Mouse (Mus musculus) embryonic facial prominence, embryonic 11.5 days (tissue): Measurements from ENCODE around the gene Aes. TPM values are rescaled to one million over a fixed set of nuclear protein-coding genes. Genes with fewer than 3 reads are reported as not detected.

ENCODE experiments used
- ATAC-seq: fragments of 200-750 bp; cut with Nextera tagmentation; replicated peaks from 2 replicates; pipeline ENCODE4 v1.8.0; 2017; ENCODE audit warnings: low read depth; ENCODE audit not compliant: insufficient number of reproducible peaks, low FRiP score, low TSS enrichment
- DNase-seq: peaks from one replicate; pipeline ENCODE4 v3.0.0-alpha.2; 2015; ENCODE audit warnings: low spot score
- H3K27ac ChIP-seq: fragments of 300-500 bp; sonication (generic); replicated peaks from 2 replicates; pipeline ENCODE4 v1.5.1; 2014; ENCODE audit warnings: mild to moderate bottlenecking, low read depth, low read length, control low read depth
- H3K27me3 ChIP-seq: fragments of 300-500 bp; sonication (generic); 2 replicates; pipeline ENCODE4 v1.6.1; 2014; ENCODE audit warnings: mild to moderate bottlenecking, low read length, moderate library complexity, mixed read lengths; ENCODE audit not compliant: control insufficient read depth, insufficient read depth
- H3K36me3 ChIP-seq: fragments of 300-500 bp; sonication (generic); replicated peaks from 2 replicates; pipeline ENCODE4 v1.6.1; 2014; ENCODE audit warnings: low read depth, mild to moderate bottlenecking, low read length, moderate library complexity, mixed read lengths; ENCODE audit not compliant: control insufficient read depth, insufficient read depth
- H3K4me1 ChIP-seq: fragments of 300-500 bp; sonication (generic); 2 replicates; pipeline ENCODE4 v1.6.1; 2014; ENCODE audit warnings: low read length, mixed read lengths; ENCODE audit not compliant: control insufficient read depth, insufficient read depth
- H3K4me2 ChIP-seq: fragments of 300-500 bp; sonication (generic); 2 replicates; pipeline ENCODE4 v1.6.1; 2014; ENCODE audit warnings: low read depth, mild to moderate bottlenecking, control low read depth, low read length, moderate library complexity
- H3K4me3 ChIP-seq: fragments of 300-500 bp; sonication (generic); 2 replicates; pipeline ENCODE4 v1.5.1; 2014; ENCODE audit warnings: low read depth, low read length, control low read depth
- H3K9ac ChIP-seq: fragments of 300-500 bp; sonication (generic); replicated peaks from 2 replicates; pipeline ENCODE4 v1.6.1; 2014; ENCODE audit warnings: mild to moderate bottlenecking, control low read depth, low read length
- H3K9me3 ChIP-seq: fragments of 300-500 bp; sonication (generic); replicated peaks from 2 replicates; pipeline ENCODE4 v1.6.1; 2016; ENCODE audit warnings: mild to moderate bottlenecking, low read length, inconsistent platforms, mixed read lengths; ENCODE audit not compliant: control insufficient read depth
- WGBS: fragments of 180-500 bp; shearing (Covaris S2); extraction: QIAGEN DNeasy Blood & Tissue Kit; methylation state at CpG from one replicate; pipeline ENCODE4 v1.1.7; 2014; 5-methylcytosine and 5-hydroxymethylcytosine counted together
- polyA plus RNA-seq: library from polyadenylated mRNA; unstranded; fragments of >200 nt; fragmentation: Nextera tagmentation; extraction: Ambion mirVana; gene quantifications from 2 replicates; pipeline ENCODE4 v1.2.1, GENCODE M21; 2014

Aes gene
- polyA plus RNA-seq, 1 experiment from 2014 or later, result 321 TPM

DNA sequence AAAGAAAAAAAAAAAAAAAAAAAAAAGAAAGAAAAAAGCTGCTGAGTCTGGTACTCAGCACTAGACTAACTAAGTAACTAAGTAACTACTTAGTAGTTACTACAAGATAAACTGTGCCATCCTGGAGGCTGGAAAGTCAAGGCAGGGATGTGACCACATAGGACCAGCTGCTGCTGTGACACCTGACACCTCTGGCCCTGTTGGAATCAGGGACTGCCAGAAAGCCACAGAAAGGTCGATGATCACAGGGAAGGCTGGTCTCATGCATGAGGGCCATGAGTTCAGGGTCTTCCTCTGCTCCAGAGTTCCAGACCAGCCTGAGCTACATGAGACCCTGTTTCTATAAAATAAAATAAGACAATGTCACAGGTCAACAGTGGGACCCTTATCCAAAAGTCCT, 1.8 kb upstream of the Aes start:
- Histone ChIP-seq H3K36me3 (no peaks in the 10 kb centered on the region), H3K4me3 (no peak overlapping the region), H3K4me2 (no peak overlapping the region), H3K27me3 (no peaks in the 10 kb centered on the region), H3K4me1 (peaks cover 6% of the 10 kb centered on the region; the same call in 1 of the 2 replicates), H3K9ac (no peak overlapping the region), H3K9me3 (no peaks in the 10 kb centered on the region), H3K27ac (no peak overlapping the region)
- ATAC-seq (no peak), DNase-seq (no peak)
- WGBS, result 29% methylated on average over 1 of the region's 1 CpGs

DNA sequence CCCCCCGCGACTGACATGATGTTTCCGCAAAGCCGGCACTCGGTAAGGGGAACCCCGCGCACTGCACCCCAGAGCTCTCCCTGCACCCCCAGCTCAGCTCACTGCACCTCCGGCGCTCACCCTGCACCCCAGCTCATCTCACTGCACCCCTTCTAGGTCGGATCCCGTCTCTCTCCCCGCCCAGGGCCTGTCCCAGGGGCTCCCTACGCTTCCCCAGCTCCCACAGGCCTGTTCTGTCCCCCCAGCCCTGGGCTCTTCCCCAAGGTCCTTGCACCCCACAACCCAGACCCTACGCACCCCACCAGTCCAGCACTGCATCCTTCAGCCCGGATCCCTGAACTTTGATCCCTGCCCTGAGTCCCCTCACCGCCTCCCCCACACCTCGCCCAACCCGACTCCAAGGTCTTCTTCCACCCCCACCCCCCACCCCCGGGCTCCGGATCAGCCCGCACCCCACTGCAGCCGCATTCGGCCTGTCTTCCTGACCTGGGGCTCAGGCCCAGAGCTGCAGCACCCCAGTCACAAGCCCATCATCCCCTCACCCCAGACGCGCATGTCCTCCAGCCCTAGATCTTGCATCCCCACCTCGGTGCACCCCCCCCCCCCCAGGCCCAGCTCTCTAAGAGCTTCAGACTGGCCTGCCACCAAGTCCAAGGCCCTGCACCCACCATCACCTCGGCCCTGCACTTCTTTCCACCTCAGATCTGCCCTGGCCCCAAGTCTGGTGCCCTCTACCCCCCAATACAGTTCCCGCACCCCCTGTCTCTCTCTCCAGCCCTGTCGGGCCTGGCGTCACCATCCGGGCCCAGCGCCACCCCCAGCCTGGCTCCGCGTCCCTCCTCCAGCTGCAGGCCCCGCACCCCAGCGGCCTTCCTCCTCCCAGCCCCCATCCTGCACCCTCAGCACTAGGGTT, 595 bp downstream of the Aes start:
- Histone ChIP-seq H3K36me3 (no peaks in the 10 kb centered on the region), H3K27ac (peak overlapping the region; percentile 82), H3K4me1 (peaks cover 18% of the 10 kb centered on the region), H3K27me3 (no peaks in the 10 kb centered on the region), H3K4me2 (peak overlapping the region; percentile 92), H3K4me3 (peak overlapping the region; percentile 89), H3K9me3 (no peaks in the 10 kb centered on the region), H3K9ac (peak overlapping the region; percentile 99)
- DNase-seq (no peak), ATAC-seq (0 out of 2 replicates have a peak, but pooled peaks have one; percentile 14)
- WGBS, result 2% methylated on average over 33 of the region's 36 CpGs

DNA sequence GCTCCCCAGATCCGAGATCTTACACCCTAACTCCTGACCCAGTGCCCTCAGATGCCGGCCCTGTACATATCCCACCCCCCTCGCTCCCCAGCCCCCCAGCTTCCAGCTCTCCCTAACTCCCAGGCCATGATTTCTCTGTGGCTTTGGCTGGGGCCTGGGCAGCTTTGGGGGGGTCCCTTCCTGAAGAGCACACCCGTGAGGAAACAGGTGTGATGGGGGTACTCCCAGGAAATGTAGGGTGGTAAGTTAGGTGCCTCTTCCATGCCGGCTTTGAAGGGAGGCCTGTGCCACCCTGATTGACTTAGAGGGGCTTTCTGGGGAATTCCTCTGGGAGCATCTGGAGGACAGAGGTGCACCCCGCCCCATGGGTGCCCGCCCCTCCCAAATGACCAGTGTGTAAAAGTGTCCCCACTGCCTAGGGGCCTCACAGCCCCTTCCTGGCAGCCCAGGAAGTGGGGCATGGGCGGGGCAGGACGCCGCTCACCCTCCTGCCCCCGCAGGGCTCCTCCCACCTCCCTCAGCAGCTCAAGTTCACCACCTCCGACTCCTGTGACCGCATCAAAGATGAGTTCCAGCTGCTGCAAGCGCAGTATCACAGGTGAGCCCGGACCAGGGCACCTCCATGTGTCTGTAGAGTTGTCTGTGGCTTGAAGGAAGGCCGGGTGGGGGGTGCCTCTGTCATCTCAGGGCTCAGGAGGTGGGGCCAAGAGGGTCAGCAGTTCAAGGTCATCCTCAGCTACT, 1.6 kb downstream of the Aes start:
- H3K9me3 ChIP-seq, result no peaks in the 10 kb centered on the region
- H3K9ac ChIP-seq, result peak overlapping the region; percentile 99
- peaks cover 5% of the 10 kb centered on the region for H3K36me3 ChIP-seq
- peak overlapping the region; percentile 89 for H3K4me3 ChIP-seq
- 13% methylated on average over 16 of the region's 16 CpGs for WGBS
- peak overlapping the region; percentile 82; the same call in 1 of the 2 replicates for H3K27ac ChIP-seq
- ATAC-seq (no peak), DNase-seq (no peak)
- peak overlapping the region; percentile 92 for H3K4me2 ChIP-seq
- H3K27me3 ChIP-seq, result no peaks in the 10 kb centered on the region
- peaks cover 18% of the 10 kb centered on the region for H3K4me1 ChIP-seq

DNA sequence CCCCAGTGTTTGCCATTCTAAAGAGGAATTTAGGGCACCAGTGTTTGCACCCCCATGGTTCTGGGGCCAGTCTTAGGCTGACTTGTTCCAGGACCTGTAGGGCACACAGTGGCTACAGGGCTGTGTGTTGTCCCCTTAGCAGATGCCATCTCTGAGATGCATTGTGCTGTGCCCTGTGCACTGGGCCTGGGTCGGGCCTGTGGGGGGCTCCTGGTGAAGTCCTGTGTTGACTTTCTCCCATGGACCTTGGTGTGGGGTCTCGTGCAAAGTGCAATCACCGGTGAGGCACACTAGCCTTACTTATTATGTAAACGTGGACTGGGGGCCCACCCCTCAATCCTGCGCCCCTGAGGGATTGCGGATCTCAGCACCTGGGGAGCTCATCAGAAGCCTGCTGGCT, 3.1 kb downstream of the Aes start:
- Histone ChIP-seq H3K4me2 (no peak overlapping the region), H3K4me3 (no peak overlapping the region), H3K36me3 (peaks cover 5% of the 10 kb centered on the region), H3K27ac (no peak overlapping the region), H3K4me1 (peaks cover 18% of the 10 kb centered on the region), H3K9ac (no peak overlapping the region), H3K27me3 (no peaks in the 10 kb centered on the region), H3K9me3 (no peaks in the 10 kb centered on the region)
- DNase-seq (no peak), ATAC-seq (no peak)
- 71% methylated on average over 6 of the region's 6 CpGs for WGBS

DNA sequence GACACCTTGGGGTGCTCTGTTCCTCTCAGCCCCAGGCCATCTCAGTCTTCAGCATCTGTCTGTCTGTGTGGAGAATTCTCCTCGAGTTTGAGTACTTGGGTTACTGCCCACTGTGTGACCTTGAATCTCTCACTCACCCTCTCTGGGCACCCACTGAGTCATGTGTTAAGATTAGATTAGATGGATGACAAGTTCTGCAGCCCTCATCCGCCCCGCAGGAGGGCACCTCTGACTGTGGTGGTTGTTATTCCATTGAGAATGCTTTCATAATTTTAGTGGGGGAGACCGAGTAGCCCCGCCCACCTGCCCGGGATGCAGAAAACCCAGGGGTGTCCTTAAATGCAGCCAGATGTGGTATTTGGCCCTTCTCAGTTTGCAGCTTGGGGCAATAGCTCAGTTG, 4.2 kb downstream of the Aes start:
- H3K9me3 ChIP-seq, result no peaks in the 10 kb centered on the region
- H3K4me1 ChIP-seq, result peaks cover 18% of the 10 kb centered on the region
- no peak overlapping the region for H3K4me3 ChIP-seq
- no peak for DNase-seq
- H3K27me3 ChIP-seq, result no peaks in the 10 kb centered on the region
- no peak overlapping the region for H3K9ac ChIP-seq
- 20% methylated on average over 6 of the region's 6 CpGs for WGBS
- H3K36me3 ChIP-seq, result peaks cover 5% of the 10 kb centered on the region
- ATAC-seq, result no peak
- no peak overlapping the region for H3K27ac ChIP-seq
- no peak overlapping the region; the same call in 1 of the 2 replicates for H3K4me2 ChIP-seq

DNA sequence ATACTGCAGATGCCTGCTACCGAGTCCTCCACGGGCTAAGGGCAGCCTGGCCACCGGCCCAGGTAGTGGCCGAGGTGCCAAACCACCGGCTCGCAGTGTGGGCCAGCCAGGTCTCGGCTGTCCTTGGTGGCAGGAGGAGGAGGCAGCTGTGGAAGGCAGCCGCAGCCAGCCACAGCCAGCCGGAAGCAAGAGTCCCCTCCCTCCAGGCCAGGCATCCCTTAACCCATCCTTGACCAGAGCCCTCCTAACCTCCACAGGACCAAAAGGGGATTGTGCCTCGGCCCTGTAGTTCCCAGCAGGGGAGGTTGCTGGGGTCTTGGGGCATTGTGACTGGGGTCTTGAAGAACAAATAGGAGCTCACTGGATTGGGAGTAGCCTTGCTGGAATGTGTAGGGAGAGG, 4.9 kb downstream of the Aes start:
- H3K27me3 ChIP-seq, result no peaks in the 10 kb centered on the region
- peak overlapping the region; percentile 14; the same call in 1 of the 2 replicates for H3K4me3 ChIP-seq
- H3K9me3 ChIP-seq, result no peaks in the 10 kb centered on the region
- 2% methylated on average over 10 of the region's 10 CpGs for WGBS
- peaks cover 20% of the 10 kb centered on the region for H3K4me1 ChIP-seq
- H3K36me3 ChIP-seq, result peaks cover 5% of the 10 kb centered on the region
- H3K4me2 ChIP-seq, result peak overlapping the region; percentile 41
- no peak for DNase-seq
- H3K27ac ChIP-seq, result no peak overlapping the region
- H3K9ac ChIP-seq, result peak overlapping the region; percentile 44; the same call in 1 of the 2 replicates
- 0 out of 2 replicates have a peak, but pooled peaks have one; percentile 8 for ATAC-seq

DNA sequence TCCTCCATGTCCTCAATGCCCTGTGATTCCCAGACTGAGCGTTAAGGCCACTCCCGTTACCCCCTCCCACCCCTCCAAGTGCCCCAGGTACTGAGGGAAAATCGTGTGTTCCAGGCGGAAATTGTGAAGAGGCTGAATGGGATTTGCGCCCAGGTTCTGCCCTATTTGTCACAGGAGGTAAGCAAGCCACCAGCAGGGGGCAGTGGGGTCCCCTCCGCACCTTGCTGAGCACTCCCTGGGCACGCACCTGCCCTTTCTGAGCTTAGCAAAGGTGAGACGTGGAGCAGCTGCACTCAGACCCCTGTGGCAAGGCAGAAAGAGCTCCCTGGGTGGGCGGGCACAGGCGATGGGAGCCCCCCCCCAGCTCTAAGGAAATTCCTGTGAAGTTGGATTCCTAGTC, 5.4 kb downstream of the Aes start:
- Histone ChIP-seq H3K9ac (no peak overlapping the region), H3K4me1 (peaks cover 25% of the 10 kb centered on the region), H3K4me3 (no peak overlapping the region), H3K27ac (no peak overlapping the region), H3K36me3 (peaks cover 5% of the 10 kb centered on the region), H3K9me3 (no peaks in the 10 kb centered on the region), H3K4me2 (no peak overlapping the region), H3K27me3 (no peaks in the 10 kb centered on the region)
- DNase-seq (peak; percentile 79), ATAC-seq (no peak)
- WGBS, result 12% methylated on average over 10 of the region's 10 CpGs
